Mouse (Mus musculus) heart, postnatal 0 days (tissue): ENCODE data around the gene Tefm. TPM values are rescaled to one million over a fixed set of nuclear protein-coding genes. Genes with fewer than 3 reads are reported as not detected.
"Not testable (repeated sequence)": the region's sequence is repeated elsewhere in the genome, so short reads cannot be mapped to it uniquely, and the experiment has no call there.

Experiments
- ATAC-seq: fragments of 200-750 bp; cut with Nextera tagmentation; 2 replicates; pipeline ENCODE4 v1.8.0; 2017; ENCODE audit warnings: low read depth, moderate number of reproducible peaks, moderate library complexity; ENCODE audit not compliant: insufficient read depth
- DNase-seq: peaks from one replicate; pipeline ENCODE4 v3.0.0-alpha.2; 2016; ENCODE audit warnings: low spot score
- H3K27ac ChIP-seq: fragments of 300-500 bp; sonication (generic); 2 replicates; pipeline ENCODE4 v1.5.1; 2014; ENCODE audit warnings: low read depth, mild to moderate bottlenecking
- H3K27me3 ChIP-seq: fragments of 300-500 bp; sonication (generic); 2 replicates; pipeline ENCODE4 v1.6.1; 2014; ENCODE audit warnings: low read length, mixed read lengths; ENCODE audit not compliant: control insufficient read depth, insufficient read depth
- H3K36me3 ChIP-seq: fragments of 300-500 bp; sonication (generic); replicated peaks from 2 replicates; pipeline ENCODE4 v1.6.1; 2014; ENCODE audit warnings: low read length, mixed read lengths; ENCODE audit not compliant: control insufficient read depth, insufficient read depth
- H3K4me1 ChIP-seq: fragments of 300-500 bp; sonication (generic); 2 replicates; pipeline ENCODE4 v1.6.1; 2014; ENCODE audit warnings: antibody characterized with exemption; ENCODE audit not compliant: control insufficient read depth, insufficient read depth
- H3K4me2 ChIP-seq: fragments of 300-500 bp; sonication (generic); 2 replicates; pipeline ENCODE4 v1.6.1; 2014; ENCODE audit warnings: low read depth, mild to moderate bottlenecking, low read length, moderate library complexity
- H3K4me3 ChIP-seq: fragments of 300-500 bp; sonication (generic); 2 replicates; pipeline ENCODE4 v1.5.1; 2014; ENCODE audit warnings: low read depth, low read length
- H3K9ac ChIP-seq: fragments of 300-500 bp; sonication (generic); replicated peaks from 2 replicates; pipeline ENCODE4 v1.6.1; 2014; ENCODE audit warnings: low read depth, low read length, mixed read lengths
- H3K9me3 ChIP-seq: fragments of 300-500 bp; sonication (generic); replicated peaks from 2 replicates; pipeline ENCODE4 v1.6.1; 2016; ENCODE audit warnings: low read length; ENCODE audit not compliant: control insufficient read depth
- CTCF ChIP-seq: IDR thresholded peaks from 2 replicates; pipeline ENCODE4 v1.5.1; 2016; ENCODE audit warnings: antibody characterized with exemption, control low read depth, low read depth
- EP300 ChIP-seq: IDR thresholded peaks from 2 replicates; pipeline ENCODE4 v1.6.1; 2016; ENCODE audit warnings: antibody characterized with exemption, low read depth
- WGBS: fragments of 180-500 bp; shearing (Covaris S2); extraction: QIAGEN DNeasy Blood & Tissue Kit; methylation state at CpG from one replicate; pipeline ENCODE4 v1.1.7; 2014; 5-methylcytosine and 5-hydroxymethylcytosine counted together
- polyA plus RNA-seq: library from polyadenylated mRNA; unstranded; fragments of >200 nt; fragmentation: Nextera tagmentation; extraction: Ambion mirVana; gene quantifications from 2 replicates; pipeline ENCODE4 v1.2.1, GENCODE M21; 2015
- total RNA-seq: library from RNA; depleted of rRNA; stranded (reverse); fragments of >200 nt; gene quantifications from 2 replicates; pipeline ENCODE4 v1.2.3, GENCODE M21; 2014; ENCODE audit warnings: low replicate concordance; rRNA removed

Gene Tefm
- total RNA-seq: 32.4 and 40.3 TPM in 2 replicates
- 37.6 and 39.9 TPM in 2 replicates for polyA plus RNA-seq

DNA sequence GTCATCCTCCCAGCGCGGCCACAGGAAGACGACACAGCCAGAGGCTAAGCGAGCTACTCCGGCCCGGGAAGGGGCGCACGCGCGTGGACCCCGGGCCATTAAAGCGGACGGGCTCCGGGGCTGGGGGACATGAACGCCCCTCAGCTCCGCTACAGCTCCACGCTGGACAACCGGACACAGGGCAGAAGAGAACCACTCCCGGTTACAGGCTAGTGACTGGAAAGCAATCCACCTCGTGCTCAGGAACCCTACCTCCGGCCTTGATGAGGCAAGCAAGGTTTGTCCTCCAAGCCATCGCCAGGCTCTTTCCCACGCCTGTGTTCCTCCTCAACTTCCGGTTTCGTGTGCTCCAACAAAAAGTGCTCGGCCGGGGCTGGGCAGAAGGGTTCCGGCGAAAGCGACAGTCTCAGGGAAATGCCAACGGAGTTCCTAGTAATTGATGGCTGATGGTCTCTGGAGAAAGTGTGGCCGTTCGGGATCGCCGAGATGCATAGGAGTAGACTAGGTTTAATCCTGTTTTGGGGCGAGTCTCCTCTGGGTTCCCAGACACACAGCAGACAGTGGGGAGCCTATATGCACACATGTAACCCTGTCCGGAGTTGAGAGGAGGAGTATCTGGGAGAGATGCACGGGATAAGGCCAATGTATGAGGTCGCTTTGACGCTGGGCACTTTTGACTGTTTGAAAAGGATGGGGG lies at the start of gene Tefm:
Tefm (minus strand) TSS at position 351 of the 697 bp plus-strand sequence.
- Histone ChIP-seq H3K27me3 (no peaks in the 10 kb centered on the region), H3K4me3 (peak within 1 kb of the TSS; percentile 73), H3K4me1 (peaks cover 6% of the 10 kb centered on the region; the same call in 1 of the 2 replicates), H3K27ac (peak within 1 kb of the TSS; percentile 84), H3K36me3 (0 out of 2 replicates have a peak, but pooled peaks cover 24% of the 10 kb centered on the region), H3K9me3 (no peaks in the 10 kb centered on the region), H3K4me2 (peak within 1 kb of the TSS; percentile 69), H3K9ac (peak within 1 kb of the TSS; percentile 80)
- TF ChIP-seq CTCF (no peak), EP300 (0 out of 2 replicates have a peak, but pooled peaks have one; percentile 17)
- ATAC-seq: peak; percentile 94
- peak; percentile 75 for DNase-seq
- WGBS: under 1% methylated on average over 40 of the region's 40 CpGs

DNA sequence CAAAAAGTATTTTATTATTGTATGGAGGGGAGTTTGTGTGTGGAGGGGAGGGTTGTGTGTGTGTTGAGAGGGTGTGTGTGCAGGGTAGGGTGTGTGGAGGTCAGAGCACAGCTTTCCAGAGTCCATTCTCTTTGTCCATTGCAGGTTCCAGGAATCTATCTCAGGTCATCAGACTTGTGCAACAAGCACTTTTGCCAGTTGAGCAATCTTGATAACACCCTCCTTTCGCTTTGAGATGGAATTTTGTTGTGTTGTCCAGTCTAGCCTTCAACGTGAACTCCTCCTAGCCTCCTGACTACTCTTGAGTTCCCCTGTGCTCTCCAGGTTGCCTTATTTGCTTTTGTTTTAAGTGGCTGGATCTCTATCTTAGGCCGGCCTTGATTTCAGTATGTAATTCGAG lies 48.3 kb upstream of the Tefm start:
- H3K4me1 ChIP-seq: no peaks in the 10 kb centered on the region
- 65% methylated on average over 4 of the region's 4 CpGs for WGBS
- H3K4me3 ChIP-seq: no peak overlapping the region
- no peaks in the 10 kb centered on the region for H3K27me3 ChIP-seq
- no peak overlapping the region for H3K9ac ChIP-seq
- DNase-seq (no peak), ATAC-seq (no peak)
- H3K4me2 ChIP-seq: no peak overlapping the region
- peaks cover 36% of the 10 kb centered on the region for H3K36me3 ChIP-seq
- TF ChIP-seq CTCF (no peak), EP300 (no peak)
- H3K9me3 ChIP-seq: no peaks in the 10 kb centered on the region
- H3K27ac ChIP-seq: no peak overlapping the region

GRCm38 (mm10) chr11:80185441-80185976 lies 43.5 kb upstream of the Tefm start:
- ATAC-seq, H3K27ac ChIP-seq, H3K4me3 ChIP-seq, H3K27me3 ChIP-seq, H3K9ac ChIP-seq, DNase-seq, H3K9me3 ChIP-seq, H3K4me1 ChIP-seq: not testable (repeated sequence)
- WGBS: 61% methylated on average over 5 of the region's 5 CpGs
- Histone ChIP-seq H3K4me2 (peak overlapping the region; percentile 78; the same call in 1 of the 2 replicates), H3K36me3 (peaks cover 14% of the 10 kb centered on the region)

- Histone ChIP-seq H3K4me3 (peak overlapping the region; percentile 91), H3K9ac (peak overlapping the region; percentile 93), H3K4me2 (peak overlapping the region; percentile 78), H3K27me3 (no peaks in the 10 kb centered on the region), H3K36me3 (0 out of 2 replicates have a peak, but pooled peaks cover 8% of the 10 kb centered on the region), H3K9me3 (no peaks in the 10 kb centered on the region), H3K4me1 (0 out of 2 replicates have a peak, but pooled peaks cover 3% of the 10 kb centered on the region), H3K27ac (peak overlapping the region; percentile 94; the same call in 1 of the 2 replicates)
- DNase-seq (no peak), ATAC-seq (no peak)
- TF ChIP-seq CTCF (no peak), EP300 (no peak)
- WGBS: 86% methylated on average over 6 of the region's 6 CpGs
These were observed 42.6 kb upstream of the Tefm start for GRCm38 (mm10) chr11:80184531-80185071.

GRCm38 (mm10) chr11:80183705-80184255 lies 41.8 kb upstream of the Tefm start, which contains the start of gene Rnf135:
Gene Rnf135, plus strand, starts transcription at chr11:80183851.
- DNase-seq (peak; percentile 97), ATAC-seq (peak; percentile 98)
- TF ChIP-seq EP300 (no peak), CTCF (no peak)
- WGBS: under 1% methylated on average over 33 of the region's 33 CpGs
- Histone ChIP-seq H3K9ac (peak within 1 kb of the TSS; percentile 93), H3K27ac (peak within 1 kb of the TSS; percentile 94), H3K36me3 (no peaks in the 10 kb centered on the region), H3K4me3 (peak within 1 kb of the TSS; percentile 91), H3K9me3 (no peaks in the 10 kb centered on the region), H3K4me1 (0 out of 2 replicates have a peak, but pooled peaks cover 3% of the 10 kb centered on the region), H3K4me2 (peak within 1 kb of the TSS; percentile 78), H3K27me3 (no peaks in the 10 kb centered on the region)
